ENCODE assay signal across 17 mouse cellular contexts in the genomic region with DNA sequence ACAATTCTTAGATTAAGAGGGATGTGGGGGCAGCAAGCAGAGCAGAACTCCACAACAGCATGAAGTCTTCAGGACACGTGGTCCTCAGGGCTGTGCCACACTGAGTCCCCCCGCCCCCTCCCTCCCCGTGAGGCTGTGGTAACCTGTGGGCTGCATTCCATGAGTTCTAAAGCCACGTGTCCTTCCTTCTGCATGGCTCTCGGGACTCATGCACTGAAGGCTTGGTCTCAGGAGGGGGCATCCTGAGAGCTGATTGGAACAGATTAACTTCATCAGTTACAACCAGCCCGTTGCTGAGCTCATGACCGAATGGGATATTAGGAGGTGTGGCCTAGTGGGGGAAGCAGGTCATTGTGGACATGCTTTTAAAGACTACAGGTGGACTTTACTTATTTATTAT. TPM values are rescaled to one million over a fixed set of nuclear protein-coding genes. Genes with fewer than 3 reads are reported as not detected.
"Had no signal": no experiment of that assay in that cellular context is flagged by ENCODE, and none has a peak within 500 bp of the region (broad histone marks: within the 10 kb centered on the region; RNA-seq: fewer than 3 reads in every experiment).

No protein-coding gene starts in this region.

- H3K27ac ChIP-seq: lung, embryonic 15.5 days; midbrain, embryonic 10.5 days; midbrain, embryonic 13.5 days; midbrain, embryonic 15.5 days; neural tube, embryonic 12.5 days had no signal

- DNase-seq: liver, postnatal 0 days; lung, adult 2 months; lung, postnatal 14 days; lung, postnatal 4 days; right cerebral cortex, postnatal 14 days; thymus, adult 2 months; thymus, postnatal 25 days; thymus, postnatal 4 days had no signal

- H3K4me3 ChIP-seq: lung, embryonic 15.5 days; midbrain, embryonic 10.5 days; midbrain, embryonic 13.5 days; midbrain, embryonic 15.5 days; neural tube, embryonic 12.5 days had no signal

- H3K27me3 ChIP-seq: lung, embryonic 15.5 days; midbrain, embryonic 13.5 days; midbrain, embryonic 15.5 days; neural tube, embryonic 12.5 days had no signal

- H3K4me1 ChIP-seq: lung, embryonic 15.5 days; midbrain, embryonic 10.5 days; midbrain, embryonic 13.5 days; midbrain, embryonic 15.5 days; neural tube, embryonic 12.5 days had no signal

- H3K9me3 ChIP-seq: lung, embryonic 15.5 days; midbrain, embryonic 10.5 days; midbrain, embryonic 13.5 days; midbrain, embryonic 15.5 days; neural tube, embryonic 12.5 days had no signal

- H3K36me3 ChIP-seq: lung, embryonic 15.5 days; midbrain, embryonic 10.5 days; midbrain, embryonic 13.5 days; midbrain, embryonic 15.5 days; neural tube, embryonic 12.5 days had no signal

- H3K9ac ChIP-seq: liver, postnatal 0 days; lung, embryonic 15.5 days; midbrain, embryonic 13.5 days; midbrain, embryonic 15.5 days; neural tube, embryonic 12.5 days had no signal

RNA-seq across cellular contexts. Expression of gene Kcnn3, which starts 20.3 kb away (rescaled TPM):
- total RNA-seq: megakaryocyte, adult 5-6 weeks; megakaryocyte-erythroid progenitor cell, adult 5-6 weeks; monocyte, adult 5-6 weeks; neutrophil, adult 5-6 weeks had no signal
